Mouse (Mus musculus) stomach, embryonic 15.5 days (tissue): ENCODE measurements around the gene Lrrc29. TPM values are rescaled to one million over a fixed set of nuclear protein-coding genes. Genes with fewer than 3 reads are reported as not detected.

ENCODE experiments used
- ATAC-seq: fragments of 200-750 bp; cut with Nextera tagmentation; 2 replicates; pipeline ENCODE4 v1.8.0; 2017; ENCODE audit warnings: low read depth, moderate number of reproducible peaks, moderate TSS enrichment; ENCODE audit not compliant: insufficient read depth, low FRiP score
- H3K27ac ChIP-seq: fragments of 300-500 bp; sonication (generic); 2 replicates; pipeline ENCODE4 v1.5.1; 2015; ENCODE audit warnings: mild to moderate bottlenecking, inconsistent platforms
- H3K27me3 ChIP-seq: fragments of 300-500 bp; sonication (generic); replicated peaks from 2 replicates; pipeline ENCODE4 v1.6.1; 2015; ENCODE audit warnings: inconsistent platforms
- H3K36me3 ChIP-seq: fragments of 300-500 bp; sonication (generic); 2 replicates; pipeline ENCODE4 v1.6.1; 2015; ENCODE audit warnings: inconsistent platforms
- H3K4me1 ChIP-seq: fragments of 300-500 bp; sonication (generic); 2 replicates; pipeline ENCODE4 v1.6.1; 2015; ENCODE audit warnings: inconsistent platforms
- H3K4me2 ChIP-seq: fragments of 300-500 bp; sonication (generic); 2 replicates; pipeline ENCODE4 v1.6.1; 2015; ENCODE audit warnings: mild to moderate bottlenecking, inconsistent platforms
- H3K4me3 ChIP-seq: fragments of 300-500 bp; sonication (generic); replicated peaks from 2 replicates; pipeline ENCODE4 v1.5.1; 2015; ENCODE audit warnings: inconsistent platforms
- H3K9ac ChIP-seq: fragments of 300-500 bp; sonication (generic); 2 replicates; pipeline ENCODE4 v1.6.1; 2015; ENCODE audit warnings: inconsistent platforms
- H3K9me3 ChIP-seq: fragments of 300-500 bp; sonication (generic); 2 replicates; pipeline ENCODE4 v1.6.1; 2016; ENCODE audit warnings: inconsistent platforms
- WGBS: fragments of 180-500 bp; shearing (Covaris S2); methylation state at CpG from one replicate; pipeline ENCODE4 v1.1.7; 2015; 5-methylcytosine and 5-hydroxymethylcytosine counted together
- polyA plus RNA-seq: library from polyadenylated mRNA; unstranded; fragments of >200 nt; fragmentation: Nextera tagmentation; extraction: Ambion mirVana; gene quantifications from 2 replicates; pipeline ENCODE4 v1.2.1, GENCODE M21; 2015

Gene Lrrc29
- polyA plus RNA-seq, 1 experiment from 2014 or later = 2.3 TPM

- Histone ChIP-seq H3K27me3 (no peaks in the 10 kb centered on the region), H3K4me3 (no peak overlapping the region), H3K36me3 (peaks cover 15% of the 10 kb centered on the region), H3K27ac (peak overlapping the region; percentile 66), H3K4me1 (peaks cover 52% of the 10 kb centered on the region), H3K9ac (no peak overlapping the region), H3K9me3 (no peaks in the 10 kb centered on the region), H3K4me2 (no peak overlapping the region)
- no peak for ATAC-seq
- WGBS = 27% methylated on average over 8 of the region's 8 CpGs
Observed at GRCm38 (mm10) chr8:105341399-105341798, 15.3 kb upstream of the Lrrc29 start.

DNA sequence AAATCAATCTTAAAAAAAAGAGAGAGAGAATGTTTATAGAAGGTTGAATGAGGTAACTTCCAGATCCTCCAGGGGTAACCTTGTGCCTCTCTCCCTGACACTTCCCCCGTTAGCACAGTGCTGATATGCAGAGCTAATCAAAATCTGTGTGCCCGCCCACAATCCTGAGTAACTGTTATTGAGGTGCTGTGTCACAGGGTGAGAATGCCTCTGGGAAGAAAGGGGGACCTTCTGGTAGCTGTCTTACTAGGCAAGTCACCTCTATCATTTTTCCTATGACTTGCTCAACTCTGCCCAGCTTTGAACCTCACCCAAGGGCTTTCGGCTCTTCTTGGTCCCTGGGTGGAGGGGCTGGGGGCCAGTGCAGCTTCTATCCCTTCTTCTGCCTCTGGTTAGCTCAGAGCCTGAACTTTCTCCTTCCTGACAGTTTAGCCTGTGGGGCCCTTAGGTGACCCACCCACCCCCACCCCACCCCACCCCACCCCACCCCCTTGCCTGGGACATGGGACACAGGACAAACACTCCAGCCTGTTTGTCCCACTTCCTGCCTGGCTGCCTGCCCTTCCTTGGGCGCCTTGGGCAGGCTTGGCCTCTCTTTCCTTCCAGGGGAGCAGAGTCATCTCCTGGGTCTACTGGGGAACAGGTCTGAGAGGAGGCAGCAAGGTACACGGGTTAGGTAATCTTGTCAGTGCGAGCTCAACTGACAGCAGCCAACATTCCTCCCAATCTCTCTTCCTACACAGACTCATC is 14.0 kb upstream of the Lrrc29 start:
- H3K36me3 ChIP-seq = peaks cover 26% of the 10 kb centered on the region
- H3K4me2 ChIP-seq = no peak overlapping the region
- no peak overlapping the region for H3K9ac ChIP-seq
- H3K9me3 ChIP-seq = no peaks in the 10 kb centered on the region
- H3K27me3 ChIP-seq = no peaks in the 10 kb centered on the region
- WGBS = 63% methylated on average over 6 of the region's 6 CpGs
- H3K4me3 ChIP-seq = no peak overlapping the region
- peak; percentile 57 for ATAC-seq
- H3K27ac ChIP-seq = peak overlapping the region; percentile 66; the same call in 1 of the 2 replicates
- peaks cover 41% of the 10 kb centered on the region for H3K4me1 ChIP-seq

DNA sequence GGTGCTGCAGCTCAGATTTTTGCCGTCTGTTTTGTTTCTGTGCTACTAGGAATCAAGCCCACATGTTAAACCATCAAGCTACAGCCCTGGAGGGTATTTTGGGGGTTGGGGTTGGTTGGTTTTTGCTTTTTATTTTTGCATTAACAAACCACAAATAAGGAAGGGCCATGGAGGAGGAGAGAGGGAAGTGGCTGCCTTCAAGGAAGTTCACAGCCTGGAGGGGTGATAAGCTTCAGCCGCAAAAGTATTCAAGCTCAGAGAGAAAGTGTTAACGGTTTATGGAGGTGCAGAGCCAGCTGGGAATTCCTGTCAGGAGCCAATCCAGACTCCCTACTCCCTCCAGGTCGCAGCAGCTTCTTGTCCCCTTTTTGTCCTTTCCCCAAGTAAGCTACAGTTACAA is 12.9 kb upstream of the Lrrc29 start:
- H3K9me3 ChIP-seq = no peaks in the 10 kb centered on the region
- no peak overlapping the region for H3K4me3 ChIP-seq
- H3K36me3 ChIP-seq = peaks cover 34% of the 10 kb centered on the region
- peaks cover 32% of the 10 kb centered on the region for H3K4me1 ChIP-seq
- WGBS = 39% methylated on average over 4 of the region's 4 CpGs
- H3K9ac ChIP-seq = no peak overlapping the region
- H3K27ac ChIP-seq = peak overlapping the region; percentile 13; the same call in 1 of the 2 replicates
- no peak overlapping the region for H3K4me2 ChIP-seq
- H3K27me3 ChIP-seq = no peaks in the 10 kb centered on the region
- no peak for ATAC-seq

- H3K27ac ChIP-seq = no peak overlapping the region
- no peak overlapping the region for H3K9ac ChIP-seq
- no peaks in the 10 kb centered on the region for H3K27me3 ChIP-seq
- H3K4me2 ChIP-seq = no peak overlapping the region
- no peak for ATAC-seq
- H3K36me3 ChIP-seq = peaks cover 45% of the 10 kb centered on the region
- H3K4me1 ChIP-seq = peaks cover 22% of the 10 kb centered on the region
- H3K9me3 ChIP-seq = no peaks in the 10 kb centered on the region
- H3K4me3 ChIP-seq = no peak overlapping the region
- 70% methylated on average over 32 of the region's 32 CpGs for WGBS
Observed at GRCm38 (mm10) chr8:105336373-105337130, 10.5 kb upstream of the Lrrc29 start.

DNA sequence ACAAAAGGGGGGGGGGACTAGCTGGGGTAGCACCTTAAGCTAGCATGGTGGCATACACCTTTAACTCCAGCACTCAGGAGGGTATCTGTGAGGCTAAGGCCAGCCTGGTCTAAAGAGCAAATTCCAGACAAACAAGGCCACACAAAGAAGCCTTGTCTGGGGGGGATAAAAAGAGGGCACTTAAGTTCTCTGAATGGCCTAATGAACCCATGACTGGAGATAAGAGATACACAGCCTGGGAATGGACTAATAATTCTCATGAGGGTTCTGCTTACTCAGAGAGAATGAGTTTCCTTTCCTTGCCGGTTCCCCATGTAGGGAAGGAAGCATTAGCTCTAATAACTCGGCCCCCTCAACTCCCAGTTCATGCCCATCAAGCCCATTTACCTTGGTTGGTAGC is 6.4 kb upstream of the Lrrc29 start:
- H3K9me3 ChIP-seq = no peaks in the 10 kb centered on the region
- no peak overlapping the region for H3K9ac ChIP-seq
- no peak overlapping the region for H3K27ac ChIP-seq
- peak; percentile 32; the same call in 1 of the 2 replicates for ATAC-seq
- no peaks in the 10 kb centered on the region for H3K27me3 ChIP-seq
- H3K36me3 ChIP-seq = peaks cover 68% of the 10 kb centered on the region
- H3K4me2 ChIP-seq = no peak overlapping the region
- H3K4me1 ChIP-seq = 0 out of 2 replicates have a peak, but pooled peaks cover 6% of the 10 kb centered on the region
- WGBS = 57% methylated on average over 2 of the region's 2 CpGs
- no peak overlapping the region for H3K4me3 ChIP-seq

- no peak overlapping the region for H3K27ac ChIP-seq
- H3K9me3 ChIP-seq = no peaks in the 10 kb centered on the region
- H3K4me3 ChIP-seq = no peak overlapping the region
- no peak overlapping the region for H3K4me2 ChIP-seq
- H3K27me3 ChIP-seq = no peaks in the 10 kb centered on the region
- H3K9ac ChIP-seq = no peak overlapping the region
- peaks cover 10% of the 10 kb centered on the region for H3K4me1 ChIP-seq
- no peak for ATAC-seq
- peaks cover 64% of the 10 kb centered on the region for H3K36me3 ChIP-seq
- 95% methylated on average over 9 of the region's 9 CpGs for WGBS
Observed at GRCm38 (mm10) chr8:105331931-105332330, 5.9 kb upstream of the Lrrc29 start.

DNA sequence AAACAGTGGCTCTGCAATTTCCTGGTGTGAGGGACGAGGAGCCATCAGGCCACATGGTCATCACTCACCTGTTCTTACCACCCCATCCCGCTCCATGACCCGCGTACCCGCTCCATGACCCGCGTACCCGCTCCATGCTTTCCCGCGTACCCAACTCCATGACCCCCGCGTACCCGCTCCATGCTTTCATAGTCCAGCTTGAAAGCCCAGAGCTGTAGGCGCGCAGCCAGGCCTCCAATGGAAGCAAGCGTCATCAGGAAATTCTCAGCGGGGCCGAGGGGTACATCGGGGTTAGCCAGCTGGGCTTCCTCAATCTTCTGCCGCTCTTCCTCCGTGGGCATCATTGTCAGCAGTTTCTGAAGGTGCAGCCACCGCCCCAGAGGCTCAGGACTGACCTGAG is 5.4 kb upstream of the Lrrc29 start:
- Histone ChIP-seq H3K27ac (no peak overlapping the region), H3K36me3 (peaks cover 60% of the 10 kb centered on the region), H3K27me3 (no peaks in the 10 kb centered on the region), H3K9me3 (no peaks in the 10 kb centered on the region), H3K4me1 (peaks cover 10% of the 10 kb centered on the region), H3K4me3 (no peak overlapping the region), H3K9ac (no peak overlapping the region), H3K4me2 (no peak overlapping the region)
- ATAC-seq = no peak
- WGBS = 92% methylated on average over 22 of the region's 22 CpGs

DNA sequence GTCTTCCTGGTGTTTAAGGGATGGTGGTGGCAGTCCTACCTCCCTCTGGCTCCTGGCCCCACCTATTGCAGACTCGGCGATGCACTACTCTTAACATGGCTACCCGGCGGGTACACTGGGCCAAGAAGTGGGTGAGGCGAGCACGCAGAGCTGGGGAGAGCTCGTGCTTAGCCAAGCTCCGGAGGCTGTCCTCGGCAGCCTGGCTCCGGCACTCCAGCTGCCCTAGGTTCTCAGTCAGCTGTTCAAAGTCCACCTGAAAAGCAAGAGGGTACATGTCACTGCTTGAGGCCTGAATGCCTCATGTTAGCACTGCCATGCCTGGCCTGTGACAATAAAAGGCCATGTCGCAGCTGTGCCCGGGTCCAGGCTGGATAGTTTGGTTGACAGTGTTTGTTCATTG is 4.2 kb upstream of the Lrrc29 start:
- peaks cover 13% of the 10 kb centered on the region for H3K4me1 ChIP-seq
- H3K9ac ChIP-seq = no peak overlapping the region
- 92% methylated on average over 12 of the region's 12 CpGs for WGBS
- no peaks in the 10 kb centered on the region for H3K27me3 ChIP-seq
- no peak overlapping the region for H3K4me3 ChIP-seq
- no peaks in the 10 kb centered on the region for H3K9me3 ChIP-seq
- H3K27ac ChIP-seq = no peak overlapping the region
- ATAC-seq = no peak
- peaks cover 48% of the 10 kb centered on the region for H3K36me3 ChIP-seq
- H3K4me2 ChIP-seq = no peak overlapping the region

- H3K36me3 ChIP-seq = peaks cover 33% of the 10 kb centered on the region
- H3K4me1 ChIP-seq = peaks cover 20% of the 10 kb centered on the region
- no peaks in the 10 kb centered on the region for H3K9me3 ChIP-seq
- peak overlapping the region; percentile 79 for H3K4me2 ChIP-seq
- peak overlapping the region; percentile 90; the same call in 1 of the 2 replicates for H3K27ac ChIP-seq
- 35% methylated on average over 6 of the region's 6 CpGs for WGBS
- H3K9ac ChIP-seq = peak overlapping the region; percentile 76
- H3K4me3 ChIP-seq = peak overlapping the region; percentile 87
- ATAC-seq = no peak
- no peaks in the 10 kb centered on the region for H3K27me3 ChIP-seq
Observed at GRCm38 (mm10) chr8:105326968-105327367, 890 bp upstream of the Lrrc29 start.

DNA sequence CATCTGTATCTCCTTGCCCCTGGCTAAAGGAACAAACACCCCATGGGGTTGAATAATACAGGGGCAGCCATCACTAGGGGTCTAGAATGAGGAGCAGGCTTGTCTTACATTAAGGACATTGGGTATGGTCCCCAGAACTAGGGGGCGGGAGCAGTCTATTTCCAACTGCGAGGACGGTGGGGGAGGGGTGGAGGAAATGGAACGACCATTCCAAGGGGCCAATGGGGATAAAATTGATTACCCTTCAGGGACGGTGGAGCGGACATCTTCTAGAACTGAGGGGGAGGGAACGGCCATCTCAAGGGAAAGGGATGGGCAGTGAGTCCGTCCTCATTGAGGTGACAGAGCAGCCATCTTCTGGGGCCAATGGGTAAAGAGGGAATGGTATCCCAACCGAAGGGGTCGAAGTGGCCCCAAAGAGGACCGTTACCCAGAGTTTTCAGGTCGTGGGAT is 411 bp downstream of the Lrrc29 start:
- Histone ChIP-seq H3K27me3 (no peaks in the 10 kb centered on the region), H3K4me1 (peaks cover 20% of the 10 kb centered on the region), H3K36me3 (peaks cover 23% of the 10 kb centered on the region), H3K9ac (peak overlapping the region; percentile 73), H3K9me3 (no peaks in the 10 kb centered on the region), H3K4me3 (peak overlapping the region; percentile 87), H3K27ac (peak overlapping the region; percentile 77; the same call in 1 of the 2 replicates), H3K4me2 (peak overlapping the region; percentile 82)
- ATAC-seq = peak; percentile 7; the same call in 1 of the 2 replicates
- 0% methylated on average over 12 of the region's 12 CpGs for WGBS

- Histone ChIP-seq H3K27ac (no peak overlapping the region), H3K4me2 (no peak overlapping the region), H3K4me1 (peaks cover 18% of the 10 kb centered on the region), H3K27me3 (no peaks in the 10 kb centered on the region), H3K4me3 (no peak overlapping the region), H3K9me3 (no peaks in the 10 kb centered on the region), H3K9ac (no peak overlapping the region), H3K36me3 (peaks cover 14% of the 10 kb centered on the region)
- WGBS = 82% methylated on average over 4 of the region's 4 CpGs
- peak; percentile 64; the same call in 1 of the 2 replicates for ATAC-seq
Observed at GRCm38 (mm10) chr8:105323183-105323582, 2.9 kb downstream of the Lrrc29 start.

DNA sequence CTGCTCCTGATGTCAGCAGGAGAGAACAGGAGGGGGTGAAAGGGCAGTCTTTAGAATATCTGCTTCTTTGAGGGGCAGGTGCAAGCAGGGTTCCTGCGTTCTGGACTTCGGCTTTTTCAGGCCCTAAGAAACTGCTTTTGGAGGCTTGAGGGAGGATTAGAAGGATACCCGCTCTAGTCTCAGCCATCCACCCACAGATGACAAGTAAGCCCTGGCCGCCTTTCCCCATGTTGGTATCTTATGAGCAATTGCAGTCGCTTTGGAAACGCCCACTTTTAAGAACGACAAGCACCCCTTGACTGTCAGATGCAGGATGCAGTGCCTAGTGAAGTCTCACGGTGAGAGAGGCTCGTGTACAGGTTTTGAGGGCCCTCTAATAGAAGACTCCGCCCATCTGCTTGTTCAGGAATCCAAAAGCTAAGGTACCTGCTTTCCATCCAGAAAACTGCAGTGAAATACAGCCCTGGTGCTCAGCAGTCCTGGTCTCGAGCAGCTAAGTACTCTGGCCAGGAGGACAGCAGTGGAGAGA is 7.4 kb downstream of the Lrrc29 start:
- no peaks in the 10 kb centered on the region for H3K9me3 ChIP-seq
- WGBS = 83% methylated on average over 11 of the region's 11 CpGs
- no peak overlapping the region for H3K4me3 ChIP-seq
- H3K27ac ChIP-seq = no peak overlapping the region
- H3K4me2 ChIP-seq = no peak overlapping the region
- ATAC-seq = no peak
- peaks cover 25% of the 10 kb centered on the region for H3K36me3 ChIP-seq
- no peaks in the 10 kb centered on the region for H3K27me3 ChIP-seq
- no peak overlapping the region for H3K9ac ChIP-seq
- H3K4me1 ChIP-seq = no peaks in the 10 kb centered on the region
